Mouse (Mus musculus) forebrain, embryonic 15.5 days (tissue): ENCODE measurements around the gene Irs2. TPM values are rescaled to one million over a fixed set of nuclear protein-coding genes. Genes with fewer than 3 reads are reported as not detected.

Experiments used
- ATAC-seq: fragments of 200-750 bp; cut with Nextera tagmentation; replicated peaks from 2 replicates; pipeline ENCODE4 v1.8.0; 2017; ENCODE audit warnings: mild to moderate bottlenecking, moderate TSS enrichment, moderate library complexity
- H3K27ac ChIP-seq: fragments of 300-500 bp; sonication (generic); replicated peaks from 2 replicates; pipeline ENCODE4 v1.5.1; 2015; ENCODE audit warnings: mild to moderate bottlenecking, inconsistent platforms
- H3K27me3 ChIP-seq: fragments of 300-500 bp; sonication (generic); 2 replicates; pipeline ENCODE4 v1.6.1; 2015; ENCODE audit warnings: inconsistent platforms
- H3K36me3 ChIP-seq: fragments of 300-500 bp; sonication (generic); 2 replicates; pipeline ENCODE4 v1.6.1; 2015; ENCODE audit warnings: mild to moderate bottlenecking, inconsistent platforms
- H3K4me1 ChIP-seq: fragments of 300-500 bp; sonication (generic); 2 replicates; pipeline ENCODE4 v1.6.1; 2015; ENCODE audit warnings: inconsistent platforms
- H3K4me2 ChIP-seq: fragments of 300-500 bp; sonication (generic); replicated peaks from 2 replicates; pipeline ENCODE4 v1.6.1; 2015; ENCODE audit warnings: mild to moderate bottlenecking, inconsistent platforms
- H3K4me3 ChIP-seq: fragments of 300-500 bp; sonication (generic); 2 replicates; pipeline ENCODE4 v1.5.1; 2015; ENCODE audit warnings: mild to moderate bottlenecking, inconsistent platforms
- H3K9ac ChIP-seq: fragments of 300-500 bp; sonication (generic); replicated peaks from 2 replicates; pipeline ENCODE4 v1.6.1; 2015; ENCODE audit warnings: mild to moderate bottlenecking, inconsistent platforms
- H3K9me3 ChIP-seq: fragments of 300-500 bp; sonication (generic); 2 replicates; pipeline ENCODE4 v1.6.1; 2016; ENCODE audit warnings: inconsistent platforms
- WGBS: fragments of 180-500 bp; shearing (Covaris S2); methylation state at CpG from one replicate; pipeline ENCODE4 v1.1.7; 2015; ENCODE audit warnings: mixed read lengths; 5-methylcytosine and 5-hydroxymethylcytosine counted together
- polyA plus RNA-seq: library from polyadenylated mRNA; unstranded; fragments of >200 nt; fragmentation: Nextera tagmentation; extraction: Ambion mirVana; gene quantifications from 2 replicates; pipeline ENCODE4 v1.2.1, GENCODE M21; 2015

The Irs2 gene
- polyA plus RNA-seq, 1 experiment from 2014 or later: 7.1 TPM

- 36% methylated on average over 21 of the region's 21 CpGs for WGBS
- Histone ChIP-seq H3K4me2 (no peak overlapping the region), H3K27me3 (no peaks in the 10 kb centered on the region), H3K27ac (no peak overlapping the region), H3K4me1 (peaks cover 24% of the 10 kb centered on the region), H3K9ac (no peak overlapping the region), H3K36me3 (no peaks in the 10 kb centered on the region), H3K9me3 (no peaks in the 10 kb centered on the region), H3K4me3 (no peak overlapping the region)
- ATAC-seq: peak; percentile 41
Observed at GRCm38 (mm10) chr8:10978377-10978776, 29.9 kb downstream of the Irs2 start.

- 71% methylated on average over 7 of the region's 7 CpGs for WGBS
- H3K9ac ChIP-seq: no peak overlapping the region
- H3K4me2 ChIP-seq: no peak overlapping the region
- no peaks in the 10 kb centered on the region for H3K36me3 ChIP-seq
- ATAC-seq: no peak
- H3K9me3 ChIP-seq: no peaks in the 10 kb centered on the region
- no peak overlapping the region for H3K4me3 ChIP-seq
- H3K27me3 ChIP-seq: no peaks in the 10 kb centered on the region
- no peak overlapping the region for H3K27ac ChIP-seq
- peaks cover 29% of the 10 kb centered on the region for H3K4me1 ChIP-seq
Observed at GRCm38 (mm10) chr8:10977742-10978376, 30.4 kb downstream of the Irs2 start.

GRCm38 (mm10) chr8:10974659-10975058 lies 33.6 kb downstream of the Irs2 start:
- no peak overlapping the region for H3K27ac ChIP-seq
- ATAC-seq: no peak
- H3K36me3 ChIP-seq: no peaks in the 10 kb centered on the region
- no peak overlapping the region for H3K9ac ChIP-seq
- WGBS: 11% methylated on average over 2 of the region's 2 CpGs
- peaks cover 44% of the 10 kb centered on the region for H3K4me1 ChIP-seq
- H3K9me3 ChIP-seq: no peaks in the 10 kb centered on the region
- no peaks in the 10 kb centered on the region for H3K27me3 ChIP-seq
- H3K4me2 ChIP-seq: no peak overlapping the region
- H3K4me3 ChIP-seq: no peak overlapping the region

- H3K27me3 ChIP-seq: no peaks in the 10 kb centered on the region
- no peak overlapping the region for H3K4me2 ChIP-seq
- H3K4me1 ChIP-seq: peaks cover 40% of the 10 kb centered on the region
- no peak overlapping the region for H3K9ac ChIP-seq
- no peaks in the 10 kb centered on the region for H3K9me3 ChIP-seq
- no peaks in the 10 kb centered on the region for H3K36me3 ChIP-seq
- 76% methylated on average over 4 of the region's 4 CpGs for WGBS
- H3K27ac ChIP-seq: no peak overlapping the region
- no peak overlapping the region for H3K4me3 ChIP-seq
- ATAC-seq: no peak
Observed at GRCm38 (mm10) chr8:10974126-10974525, 34.1 kb downstream of the Irs2 start.

DNA sequence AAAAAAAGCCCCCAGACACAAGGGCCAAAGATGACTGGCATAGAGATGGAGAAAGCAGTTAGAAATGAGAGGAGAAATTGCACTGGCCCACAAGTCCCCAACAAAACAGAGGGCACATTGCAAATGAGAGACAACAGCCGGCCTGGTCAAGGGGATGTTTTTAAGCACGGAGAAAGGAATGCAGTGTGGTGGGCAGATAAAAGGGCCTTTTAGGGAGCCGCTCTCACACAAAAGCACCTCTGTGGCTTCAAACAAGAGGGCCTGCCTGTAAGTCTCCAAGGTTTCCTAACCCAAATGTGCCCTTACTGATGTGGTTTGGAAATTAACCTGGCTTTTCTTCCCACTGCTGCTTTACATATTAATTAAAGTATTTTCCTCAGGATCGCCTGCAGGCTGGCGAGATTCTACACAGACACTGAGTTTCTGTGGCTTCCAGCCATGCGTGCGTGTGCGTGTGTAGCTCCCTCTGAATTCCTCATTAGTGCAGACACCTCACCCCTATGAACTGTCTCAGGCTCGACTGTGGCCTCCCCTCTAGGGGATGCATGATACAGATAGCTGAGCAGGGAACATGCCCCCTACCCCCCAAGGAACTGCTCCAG lies 35.3 kb downstream of the Irs2 start:
- H3K36me3 ChIP-seq: no peaks in the 10 kb centered on the region
- ATAC-seq: peak; percentile 38; the same call in 1 of the 2 replicates
- peaks cover 28% of the 10 kb centered on the region for H3K4me1 ChIP-seq
- H3K27ac ChIP-seq: 0 out of 2 replicates have a peak overlapping the region, but pooled peaks have one; percentile 7
- H3K27me3 ChIP-seq: no peaks in the 10 kb centered on the region
- H3K9me3 ChIP-seq: no peaks in the 10 kb centered on the region
- 6% methylated on average over 9 of the region's 9 CpGs for WGBS
- no peak overlapping the region for H3K4me2 ChIP-seq
- no peak overlapping the region for H3K9ac ChIP-seq
- H3K4me3 ChIP-seq: no peak overlapping the region

DNA sequence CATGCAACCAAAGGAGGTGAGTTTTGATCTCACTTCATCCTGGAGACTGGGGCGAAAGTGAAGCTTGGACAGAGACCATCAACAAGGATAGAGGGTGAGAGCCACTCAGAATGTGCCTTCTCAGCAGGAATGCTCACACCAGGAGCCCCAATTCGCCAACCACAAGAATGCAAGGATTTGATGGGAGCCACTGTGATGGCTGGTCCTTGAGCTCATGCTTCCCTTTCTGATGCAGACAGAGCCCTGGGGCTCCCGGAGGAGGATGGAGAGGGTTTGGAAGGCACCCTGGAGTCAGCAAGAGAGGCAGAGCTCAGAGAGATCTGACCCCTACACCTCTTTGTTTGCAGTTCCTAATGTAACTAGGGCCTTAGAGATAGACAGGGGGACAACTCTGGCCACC lies 36.3 kb downstream of the Irs2 start:
- H3K4me1 ChIP-seq: peaks cover 23% of the 10 kb centered on the region
- H3K4me3 ChIP-seq: no peak overlapping the region
- H3K27me3 ChIP-seq: no peaks in the 10 kb centered on the region
- WGBS: 58% methylated on average over 3 of the region's 3 CpGs
- ATAC-seq: no peak
- no peak overlapping the region for H3K27ac ChIP-seq
- H3K9me3 ChIP-seq: no peaks in the 10 kb centered on the region
- H3K36me3 ChIP-seq: no peaks in the 10 kb centered on the region
- no peak overlapping the region for H3K9ac ChIP-seq
- no peak overlapping the region for H3K4me2 ChIP-seq

- no peak overlapping the region for H3K4me2 ChIP-seq
- no peak for ATAC-seq
- no peaks in the 10 kb centered on the region for H3K27me3 ChIP-seq
- peaks cover 23% of the 10 kb centered on the region for H3K4me1 ChIP-seq
- H3K9me3 ChIP-seq: no peaks in the 10 kb centered on the region
- 89% methylated on average over 5 of the region's 5 CpGs for WGBS
- no peak overlapping the region for H3K27ac ChIP-seq
- H3K36me3 ChIP-seq: no peaks in the 10 kb centered on the region
- no peak overlapping the region for H3K4me3 ChIP-seq
- no peak overlapping the region for H3K9ac ChIP-seq
Observed at GRCm38 (mm10) chr8:10971509-10971908, 36.7 kb downstream of the Irs2 start.

GRCm38 (mm10) chr8:10970496-10971456 lies 37.5 kb downstream of the Irs2 start:
- H3K36me3 ChIP-seq: no peaks in the 10 kb centered on the region
- no peak overlapping the region for H3K9ac ChIP-seq
- peaks cover 23% of the 10 kb centered on the region for H3K4me1 ChIP-seq
- no peak overlapping the region for H3K27ac ChIP-seq
- 77% methylated on average over 13 of the region's 13 CpGs for WGBS
- no peak overlapping the region for H3K4me3 ChIP-seq
- no peak overlapping the region for H3K4me2 ChIP-seq
- ATAC-seq: no peak
- H3K27me3 ChIP-seq: no peaks in the 10 kb centered on the region
- H3K9me3 ChIP-seq: no peaks in the 10 kb centered on the region

GRCm38 (mm10) chr8:10968687-10969086 lies 39.6 kb downstream of the Irs2 start:
- Histone ChIP-seq H3K27ac (no peak overlapping the region), H3K27me3 (no peaks in the 10 kb centered on the region), H3K4me2 (no peak overlapping the region), H3K36me3 (no peaks in the 10 kb centered on the region), H3K4me1 (peaks cover 33% of the 10 kb centered on the region), H3K9ac (no peak overlapping the region), H3K4me3 (no peak overlapping the region), H3K9me3 (no peaks in the 10 kb centered on the region)
- ATAC-seq: no peak
- 61% methylated on average over 7 of the region's 7 CpGs for WGBS

DNA sequence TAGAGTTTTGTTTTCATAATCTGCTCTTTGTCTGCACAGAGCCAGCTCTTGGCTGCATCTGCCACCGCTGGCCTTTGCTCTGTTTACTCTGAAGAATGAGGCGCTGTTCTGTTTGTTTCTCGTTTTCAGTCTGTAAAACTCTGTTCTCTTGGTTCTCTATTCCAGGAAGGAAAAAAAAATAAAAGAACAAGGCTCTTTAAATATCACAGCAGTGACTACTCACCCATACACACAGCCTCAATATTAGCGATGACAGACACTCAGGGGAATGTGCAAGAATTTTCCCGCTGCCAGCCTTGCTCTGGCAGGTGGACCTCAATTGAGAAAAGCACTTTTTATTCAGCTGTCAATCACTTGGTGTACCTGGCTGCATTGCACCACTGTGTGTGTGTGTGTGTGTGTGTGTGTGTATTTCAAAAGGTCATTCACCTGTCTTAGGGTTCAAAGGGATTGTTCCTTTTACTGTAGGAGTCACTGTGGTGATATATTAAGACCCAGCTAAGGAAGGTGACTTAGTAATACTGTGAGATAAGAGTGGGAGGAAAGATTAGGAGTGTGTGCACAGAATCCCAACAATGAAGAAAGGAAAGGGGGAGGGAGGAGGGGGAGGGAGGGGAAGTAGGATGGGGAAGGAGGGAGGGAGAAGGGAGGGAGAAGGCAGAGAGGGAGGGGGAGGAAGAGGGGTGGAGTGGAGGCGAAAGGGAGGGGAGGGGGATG lies 42.7 kb downstream of the Irs2 start:
- Histone ChIP-seq H3K4me2 (no peak overlapping the region), H3K27me3 (no peaks in the 10 kb centered on the region), H3K9ac (no peak overlapping the region), H3K4me1 (peaks cover 18% of the 10 kb centered on the region), H3K4me3 (no peak overlapping the region), H3K27ac (peak overlapping the region; percentile 42; the same call in 1 of the 2 replicates), H3K36me3 (no peaks in the 10 kb centered on the region), H3K9me3 (no peaks in the 10 kb centered on the region)
- ATAC-seq: peak; percentile 30; the same call in 1 of the 2 replicates
- 11% methylated on average over 6 of the region's 6 CpGs for WGBS

GRCm38 (mm10) chr8:10964511-10965099 lies 43.7 kb downstream of the Irs2 start:
- no peaks in the 10 kb centered on the region for H3K36me3 ChIP-seq
- 68% methylated on average over 10 of the region's 10 CpGs for WGBS

More at GRCm38 (mm10) chr8:10964511-10965099, 43.7 kb downstream of the Irs2 start:
- no peak overlapping the region for H3K4me2 ChIP-seq
- H3K9ac ChIP-seq: no peak overlapping the region
- peaks cover 26% of the 10 kb centered on the region for H3K4me1 ChIP-seq
- no peak overlapping the region for H3K27ac ChIP-seq
- H3K4me3 ChIP-seq: no peak overlapping the region
- H3K9me3 ChIP-seq: no peaks in the 10 kb centered on the region
- no peak for ATAC-seq
- no peaks in the 10 kb centered on the region for H3K27me3 ChIP-seq
